Mouse (Mus musculus): Measurements from ENCODE around the gene Gm49630. TPM values are rescaled to one million over a fixed set of nuclear protein-coding genes. Genes with fewer than 3 reads are reported as not detected.
"Not testable (repeated sequence)": the region's sequence is repeated elsewhere in the genome, so short reads cannot be mapped to it uniquely, and the experiment has no call there.

Gm49630 gene
- polyA plus RNA-seq, 1 experiment from 2014 or later, result not detected

- H3K27ac ChIP-seq; H3K9ac ChIP-seq; H3K4me3 ChIP-seq; H3K9me3 ChIP-seq; H3K4me2 ChIP-seq; ATAC-seq (ENCODE audit: borderline replicate concordance, extremely low read depth, low FRiP score, low TSS enrichment); H3K4me1 ChIP-seq; H3K36me3 ChIP-seq; H3K27me3 ChIP-seq: not testable (repeated sequence)
- 75% methylated on average over 9 of the region's 9 CpGs for WGBS
These were observed 10.9 kb downstream of the Gm49630 start for GRCm38 (mm10) chr17:7360749-7361465.

- H3K27ac ChIP-seq; ATAC-seq (ENCODE audit: borderline replicate concordance, extremely low read depth, low FRiP score, low TSS enrichment); H3K9ac ChIP-seq; H3K9me3 ChIP-seq; H3K4me3 ChIP-seq; H3K4me1 ChIP-seq; H3K4me2 ChIP-seq; H3K27me3 ChIP-seq; H3K36me3 ChIP-seq: not testable (repeated sequence)
- 89% methylated on average over 4 of the region's 4 CpGs for WGBS
These were observed 12.0 kb downstream of the Gm49630 start for GRCm38 (mm10) chr17:7359806-7360205.

- not testable (repeated sequence) for H3K4me1 ChIP-seq; H3K9me3 ChIP-seq; H3K36me3 ChIP-seq; H3K27ac ChIP-seq; H3K4me3 ChIP-seq; H3K27me3 ChIP-seq; H3K4me2 ChIP-seq; ATAC-seq (ENCODE audit: borderline replicate concordance, extremely low read depth, low FRiP score, low TSS enrichment); H3K9ac ChIP-seq
- 87% methylated on average over 1 of the region's 1 CpGs for WGBS
These were observed 19.2 kb downstream of the Gm49630 start, which contains the start of gene Ttll2 for GRCm38 (mm10) chr17:7352596-7352995. Ttll2 (minus strand) TSS chr17:7352696.

GRCm38 (mm10) chr17:7348765-7349164 lies 23.0 kb downstream of the Gm49630 start:
- not testable (repeated sequence) for H3K9me3 ChIP-seq; ATAC-seq (ENCODE audit: borderline replicate concordance, extremely low read depth, low FRiP score, low TSS enrichment); H3K4me3 ChIP-seq; H3K27me3 ChIP-seq; H3K9ac ChIP-seq; H3K36me3 ChIP-seq; H3K4me2 ChIP-seq; H3K4me1 ChIP-seq; H3K27ac ChIP-seq
- 58% methylated on average over 2 of the region's 3 CpGs for WGBS

GRCm38 (mm10) chr17:7337381-7337780 lies 34.4 kb downstream of the Gm49630 start:
- H3K27me3 ChIP-seq, H3K4me1 ChIP-seq, H3K27ac ChIP-seq, H3K4me2 ChIP-seq, H3K36me3 ChIP-seq, H3K9ac ChIP-seq, H3K4me3 ChIP-seq, H3K9me3 ChIP-seq: not testable (repeated sequence)
- WGBS, result 32% methylated on average over 9 of the region's 9 CpGs
- peak; percentile 64; the same call in 1 of the 2 replicates for ATAC-seq (ENCODE audit: borderline replicate concordance, extremely low read depth, low FRiP score, low TSS enrichment)

- H3K4me3 ChIP-seq; H3K4me1 ChIP-seq; H3K27me3 ChIP-seq; ATAC-seq (ENCODE audit: borderline replicate concordance, extremely low read depth, low FRiP score, low TSS enrichment); H3K4me2 ChIP-seq; H3K9me3 ChIP-seq; H3K27ac ChIP-seq; H3K9ac ChIP-seq; H3K36me3 ChIP-seq: not testable (repeated sequence)
- 61% methylated on average over 3 of the region's 5 CpGs for WGBS
These were observed 39.0 kb downstream of the Gm49630 start for GRCm38 (mm10) chr17:7332745-7333144.

- not testable (repeated sequence) for H3K9me3 ChIP-seq; H3K27ac ChIP-seq; H3K4me1 ChIP-seq; H3K9ac ChIP-seq; H3K27me3 ChIP-seq; H3K4me3 ChIP-seq; ATAC-seq (ENCODE audit: borderline replicate concordance, extremely low read depth, low FRiP score, low TSS enrichment); H3K4me2 ChIP-seq; H3K36me3 ChIP-seq
- WGBS, result 35% methylated on average over 3 of the region's 8 CpGs
These were observed 45.4 kb downstream of the Gm49630 start for GRCm38 (mm10) chr17:7326415-7326814.

GRCm38 (mm10) chr17:7324346-7324745 lies 47.4 kb downstream of the Gm49630 start, which contains the start of gene Tcp10a:
Tcp10a (plus strand) TSS chr17:7324646.
- not testable (repeated sequence) for H3K9me3 ChIP-seq; ATAC-seq (ENCODE audit: borderline replicate concordance, extremely low read depth, low FRiP score, low TSS enrichment); H3K9ac ChIP-seq; H3K36me3 ChIP-seq; H3K4me3 ChIP-seq; H3K4me2 ChIP-seq; H3K4me1 ChIP-seq; H3K27me3 ChIP-seq; H3K27ac ChIP-seq
- WGBS, result 83% methylated on average over 5 of the region's 5 CpGs

GRCm38 (mm10) chr17:7319789-7320188 lies 52.0 kb downstream of the Gm49630 start:
- not testable (repeated sequence) for H3K27me3 ChIP-seq; ATAC-seq (ENCODE audit: borderline replicate concordance, extremely low read depth, low FRiP score, low TSS enrichment); H3K36me3 ChIP-seq; H3K4me3 ChIP-seq; H3K4me2 ChIP-seq; H3K9ac ChIP-seq; H3K4me1 ChIP-seq; H3K27ac ChIP-seq; H3K9me3 ChIP-seq
- WGBS, result 84% methylated on average over 6 of the region's 6 CpGs

GRCm38 (mm10) chr17:7315693-7316382 lies 55.9 kb downstream of the Gm49630 start:
- not testable (repeated sequence) for H3K4me1 ChIP-seq; H3K27ac ChIP-seq; H3K4me2 ChIP-seq; H3K4me3 ChIP-seq; H3K9me3 ChIP-seq; H3K9ac ChIP-seq; ATAC-seq (ENCODE audit: borderline replicate concordance, extremely low read depth, low FRiP score, low TSS enrichment); H3K27me3 ChIP-seq; H3K36me3 ChIP-seq
- WGBS, result 62% methylated on average over 7 of the region's 8 CpGs

GRCm38 (mm10) chr17:7306278-7307196 lies 65.2 kb downstream of the Gm49630 start:
- not testable (repeated sequence) for H3K27ac ChIP-seq, H3K4me3 ChIP-seq, H3K27me3 ChIP-seq, H3K4me2 ChIP-seq, H3K9me3 ChIP-seq, H3K4me1 ChIP-seq, H3K9ac ChIP-seq, H3K36me3 ChIP-seq
- ATAC-seq (ENCODE audit: borderline replicate concordance, extremely low read depth, low FRiP score, low TSS enrichment), result peak; percentile 67
- WGBS, result 49% methylated on average over 8 of the region's 8 CpGs
